Mouse (Mus musculus): ENCODE results near the gene Anxa5. TPM values are rescaled to one million over a fixed set of nuclear protein-coding genes. Genes with fewer than 3 reads are reported as not detected.

Anxa5 gene
- polyA plus RNA-seq (2016; fragmentation: Nextera tagmentation; extraction: Ambion mirVana): 293 and 360 TPM in 2 replicates

DNA sequence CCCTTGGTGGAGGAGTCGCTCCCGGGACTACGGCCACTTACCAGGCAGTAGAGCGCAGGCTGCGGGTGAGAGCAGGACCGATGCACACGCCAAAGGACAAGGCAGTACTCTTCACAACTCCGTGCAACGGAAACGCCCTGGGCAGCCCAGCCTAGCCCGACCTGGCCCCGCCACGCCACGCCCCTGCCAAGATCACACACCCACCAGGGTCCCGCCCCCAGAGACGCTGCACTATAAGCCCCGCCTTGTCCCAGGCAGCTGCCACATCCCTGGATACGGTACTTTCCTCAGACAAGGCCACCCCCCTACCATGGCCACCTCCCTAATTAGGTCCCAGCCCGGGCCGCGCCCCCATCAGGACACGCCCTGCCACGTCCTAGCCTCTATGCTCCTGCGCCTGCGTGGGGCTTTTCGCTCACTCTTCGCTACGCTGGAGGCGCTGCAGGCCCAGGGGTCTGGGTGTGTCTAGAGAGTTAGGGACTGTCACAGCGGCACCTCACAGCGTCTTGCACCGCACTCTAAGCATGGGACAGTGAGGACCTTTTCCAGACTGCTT lies at the start of gene Anxa5, which contains the start of gene 1810062G17Rik:
Gene Anxa5 (minus strand): TSS at position 363 of the 556 bp plus-strand sequence.
Gene 1810062G17Rik (plus strand): TSS at position 406 of the 556 bp plus-strand sequence.
- H3K4me1 ChIP-seq: peaks cover 20% of the 10 kb centered on the region
- 0% methylated on average over 32 of the region's 32 CpGs for WGBS
- no peaks in the 10 kb centered on the region for H3K27me3 ChIP-seq (ENCODE audit: insufficient read depth, poor library complexity, severe bottlenecking)
- H3K4me3 ChIP-seq: peak within 1 kb of the TSS; percentile 83
- DNase-seq (ENCODE audit: low spot score): peak; percentile 99
- H3K27ac ChIP-seq: peak within 1 kb of the TSS; percentile 92
- H3K9me3 ChIP-seq: no peaks in the 10 kb centered on the region
- H3K36me3 ChIP-seq: 0 out of 2 replicates have a peak, but pooled peaks cover 3% of the 10 kb centered on the region

DNA sequence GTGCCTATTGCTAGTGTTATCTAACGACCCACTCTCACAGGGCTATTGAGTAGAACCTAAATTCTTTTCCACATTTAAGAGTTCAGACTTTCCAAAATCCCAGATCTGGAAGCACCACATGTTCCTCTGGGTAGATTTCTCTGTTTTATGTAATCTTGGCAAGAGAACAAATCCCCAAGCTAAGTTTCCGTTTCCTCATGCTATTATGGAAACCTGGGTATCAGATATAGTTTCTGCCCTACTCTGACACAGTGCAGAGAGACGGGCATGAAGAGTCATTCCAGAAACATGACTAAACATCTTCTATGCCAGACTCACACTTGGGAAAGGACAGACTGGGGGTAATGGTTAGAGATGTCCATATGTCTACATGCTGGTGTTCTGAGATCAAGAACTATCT lies 48.8 kb upstream of the Anxa5 start:
- H3K27ac ChIP-seq: no peak overlapping the region
- no peaks in the 10 kb centered on the region for H3K9me3 ChIP-seq
- peaks cover 36% of the 10 kb centered on the region for H3K27me3 ChIP-seq (ENCODE audit: insufficient read depth, poor library complexity, severe bottlenecking)
- WGBS: 66% methylated on average over 3 of the region's 3 CpGs
- H3K4me1 ChIP-seq: 0 out of 2 replicates have a peak, but pooled peaks cover 4% of the 10 kb centered on the region
- no peaks in the 10 kb centered on the region for H3K36me3 ChIP-seq
- H3K4me3 ChIP-seq: no peak overlapping the region
- DNase-seq (ENCODE audit: low spot score): no peak

DNA sequence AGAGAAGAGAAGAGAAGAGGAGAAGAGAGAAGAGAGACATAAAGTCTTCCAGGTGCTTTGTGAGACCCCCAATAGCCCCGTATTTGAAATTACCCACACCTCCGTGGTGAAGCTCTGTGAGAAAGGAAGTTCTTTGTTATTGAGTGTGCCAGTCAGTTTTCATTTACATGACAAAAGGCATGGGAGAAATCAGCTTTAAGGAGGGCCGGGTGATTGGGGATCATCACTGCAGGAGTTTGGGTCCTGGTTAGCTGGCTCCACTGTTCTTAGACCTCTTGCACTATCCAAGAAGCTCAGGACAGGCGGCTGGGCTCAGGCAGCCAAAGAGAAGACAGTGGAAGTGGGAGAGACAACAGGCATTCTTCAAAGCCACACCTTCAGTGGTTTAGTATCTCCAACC lies 46.4 kb upstream of the Anxa5 start:
- 7% methylated on average over 4 of the region's 4 CpGs for WGBS
- Histone ChIP-seq H3K4me1 (0 out of 2 replicates have a peak, but pooled peaks cover 4% of the 10 kb centered on the region), H3K9me3 (no peaks in the 10 kb centered on the region), H3K36me3 (no peaks in the 10 kb centered on the region), H3K27me3 (ENCODE audit: insufficient read depth, poor library complexity, severe bottlenecking) (peaks cover 46% of the 10 kb centered on the region), H3K27ac (no peak overlapping the region), H3K4me3 (no peak overlapping the region)
- DNase-seq (ENCODE audit: low spot score): no peak

DNA sequence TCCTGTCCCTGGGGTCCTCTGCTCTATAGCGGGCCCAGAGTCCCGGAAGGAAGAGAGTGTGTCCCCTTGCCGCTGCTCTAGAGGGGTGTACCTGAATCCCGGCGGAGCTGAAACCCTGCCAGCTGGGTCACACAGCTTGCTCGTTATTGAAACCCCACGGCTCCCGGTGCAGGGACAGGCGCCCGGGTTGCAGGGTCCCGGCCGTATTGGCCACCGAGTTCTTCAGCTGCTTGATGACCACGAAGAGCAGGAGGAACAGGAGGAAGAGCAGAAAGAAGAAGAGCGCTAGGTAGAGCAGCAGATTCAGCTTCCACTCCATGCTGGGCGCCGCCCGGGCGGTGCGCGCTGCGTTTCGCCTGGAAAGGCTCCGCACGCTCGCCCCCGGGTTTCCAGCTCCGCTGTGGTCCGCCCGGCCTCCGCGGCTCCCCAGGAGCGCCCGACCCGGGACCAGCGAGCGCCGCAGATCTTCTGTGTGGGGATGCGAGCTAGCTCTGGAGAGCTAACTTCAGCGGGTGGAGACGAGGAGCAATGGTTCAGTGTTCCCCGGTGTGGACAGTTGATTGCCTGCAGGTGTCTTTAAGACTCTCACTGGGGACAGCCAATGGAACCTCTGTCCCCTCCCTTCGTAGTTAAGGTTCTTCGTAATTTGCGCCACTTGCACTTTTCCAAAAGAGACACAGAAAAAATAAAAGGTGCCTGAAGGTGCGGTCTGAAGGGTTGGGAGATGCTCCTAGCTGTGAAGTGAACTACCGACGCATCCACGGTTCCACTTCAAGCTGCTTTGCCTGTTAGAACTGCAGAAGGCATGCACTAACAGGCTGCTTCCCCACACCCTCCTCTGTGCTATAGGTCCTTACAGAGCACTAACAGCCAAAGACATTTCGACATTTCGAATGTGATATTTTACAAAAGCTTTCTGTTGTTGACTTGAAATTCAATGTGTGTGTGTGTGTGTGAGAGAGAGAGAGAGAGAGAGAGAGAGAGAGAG lies 45.7 kb upstream of the Anxa5 start, which contains the start of gene Gm11549:
Gene Gm11549 (minus strand): TSS at position 741 of the 988 bp plus-strand sequence.
- WGBS: under 1% methylated on average over 51 of the region's 51 CpGs
- Histone ChIP-seq H3K27me3 (ENCODE audit: insufficient read depth, poor library complexity, severe bottlenecking) (peaks cover 46% of the 10 kb centered on the region), H3K27ac (no peak within 1 kb of the TSS), H3K9me3 (no peaks in the 10 kb centered on the region), H3K4me1 (0 out of 2 replicates have a peak, but pooled peaks cover 4% of the 10 kb centered on the region), H3K36me3 (no peaks in the 10 kb centered on the region), H3K4me3 (peak within 1 kb of the TSS; percentile 69)
- no peak for DNase-seq (ENCODE audit: low spot score)

DNA sequence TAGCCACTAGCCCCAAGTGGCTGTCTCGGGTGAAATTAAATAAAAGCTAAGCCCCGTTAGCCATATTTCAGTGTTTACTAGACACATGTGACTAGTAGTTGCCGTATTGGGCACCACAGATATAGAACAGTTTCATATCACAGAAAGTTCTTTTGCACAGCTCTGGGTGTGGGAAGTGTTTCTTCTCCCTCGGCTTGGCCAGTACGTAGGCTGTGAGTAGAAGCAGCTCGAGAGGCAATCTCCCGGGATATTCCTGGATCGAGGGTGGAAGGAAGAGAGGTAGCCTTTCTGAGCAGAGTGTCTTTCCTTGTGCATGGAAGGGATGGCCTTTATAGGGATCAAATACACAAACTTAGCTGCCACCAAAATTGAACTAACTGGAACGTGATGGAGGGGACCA lies 40.5 kb upstream of the Anxa5 start:
- Histone ChIP-seq H3K4me3 (no peak overlapping the region), H3K36me3 (no peaks in the 10 kb centered on the region), H3K27ac (no peak overlapping the region), H3K4me1 (no peaks in the 10 kb centered on the region), H3K9me3 (no peaks in the 10 kb centered on the region), H3K27me3 (ENCODE audit: insufficient read depth, poor library complexity, severe bottlenecking) (peaks cover 27% of the 10 kb centered on the region)
- peak; percentile 45 for DNase-seq (ENCODE audit: low spot score)
- 85% methylated on average over 9 of the region's 9 CpGs for WGBS

DNA sequence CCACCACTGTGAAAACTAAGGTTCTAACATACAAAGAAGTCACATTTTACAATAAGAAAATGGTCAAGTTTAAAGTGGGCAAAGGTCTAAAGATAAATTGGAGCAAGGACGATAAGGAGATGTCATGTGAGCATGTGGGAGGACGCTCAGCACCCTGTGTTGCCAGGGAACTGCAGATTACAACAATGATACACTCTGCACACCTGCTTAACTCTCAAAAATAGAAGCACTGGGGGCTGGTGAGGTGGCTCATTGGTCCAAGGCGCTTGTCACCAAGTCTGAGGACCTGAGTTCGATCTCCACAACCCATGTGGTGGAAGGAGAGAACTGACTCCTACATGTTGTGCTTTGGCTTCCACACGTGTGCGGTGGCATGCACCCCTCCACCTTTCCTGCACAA lies 35.8 kb upstream of the Anxa5 start:
- no peak overlapping the region for H3K4me3 ChIP-seq
- 76% methylated on average over 6 of the region's 6 CpGs for WGBS
- DNase-seq (ENCODE audit: low spot score): peak; percentile 61
- H3K9me3 ChIP-seq: no peaks in the 10 kb centered on the region
- H3K36me3 ChIP-seq: no peaks in the 10 kb centered on the region
- H3K27me3 ChIP-seq (ENCODE audit: insufficient read depth, poor library complexity, severe bottlenecking): no peaks in the 10 kb centered on the region
- H3K4me1 ChIP-seq: no peaks in the 10 kb centered on the region
- no peak overlapping the region for H3K27ac ChIP-seq

DNA sequence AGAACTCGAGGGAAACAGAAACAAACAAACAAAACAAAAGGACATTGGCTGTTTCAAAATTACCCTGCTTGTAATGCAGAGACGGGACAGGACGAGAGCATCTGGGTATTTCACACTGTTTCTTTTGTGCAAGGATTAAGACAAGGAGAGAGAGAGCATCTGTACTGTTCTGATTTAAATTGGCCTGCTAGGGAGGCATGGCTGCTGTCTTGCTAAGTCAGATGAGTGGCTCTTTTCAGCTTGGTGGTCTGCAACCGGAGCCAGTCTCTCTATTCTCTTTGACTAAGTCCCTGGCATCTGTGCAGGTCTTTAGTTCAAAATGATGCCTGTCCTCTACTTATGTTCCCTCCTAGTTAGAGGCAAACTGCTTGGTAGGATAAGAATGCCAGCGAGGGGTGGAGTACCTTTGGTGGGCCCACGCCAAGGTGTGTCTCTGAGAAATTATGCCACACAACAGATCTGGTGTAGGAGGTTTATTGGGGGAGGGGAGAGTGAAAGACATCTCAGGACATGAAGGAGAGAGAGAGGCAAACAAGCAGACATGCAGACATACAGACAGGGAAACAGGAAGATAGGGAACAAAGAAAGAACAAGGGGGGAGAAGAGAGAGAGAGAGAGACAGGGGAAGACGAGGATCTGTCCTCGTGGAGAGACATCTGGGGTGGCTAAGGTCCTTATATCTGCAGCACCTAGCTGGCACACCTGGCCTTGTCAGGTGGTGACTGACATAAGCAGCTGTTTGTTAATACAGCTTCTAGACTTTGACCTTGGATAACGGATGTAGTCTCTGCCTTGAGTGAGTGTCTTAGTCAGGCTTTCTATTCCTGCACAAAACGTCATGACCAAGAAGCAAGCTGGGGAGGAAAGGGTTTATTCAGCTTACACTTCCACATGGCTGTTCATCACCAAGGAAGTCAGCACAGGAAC lies 30.4 kb upstream of the Anxa5 start:
- H3K4me3 ChIP-seq: no peak overlapping the region
- no peaks in the 10 kb centered on the region for H3K9me3 ChIP-seq
- H3K36me3 ChIP-seq: no peaks in the 10 kb centered on the region
- H3K27ac ChIP-seq: no peak overlapping the region
- DNase-seq (ENCODE audit: low spot score): peak; percentile 43
- H3K27me3 ChIP-seq (ENCODE audit: insufficient read depth, poor library complexity, severe bottlenecking): no peaks in the 10 kb centered on the region
- WGBS: 71% methylated on average over 10 of the region's 10 CpGs
- no peaks in the 10 kb centered on the region for H3K4me1 ChIP-seq

DNA sequence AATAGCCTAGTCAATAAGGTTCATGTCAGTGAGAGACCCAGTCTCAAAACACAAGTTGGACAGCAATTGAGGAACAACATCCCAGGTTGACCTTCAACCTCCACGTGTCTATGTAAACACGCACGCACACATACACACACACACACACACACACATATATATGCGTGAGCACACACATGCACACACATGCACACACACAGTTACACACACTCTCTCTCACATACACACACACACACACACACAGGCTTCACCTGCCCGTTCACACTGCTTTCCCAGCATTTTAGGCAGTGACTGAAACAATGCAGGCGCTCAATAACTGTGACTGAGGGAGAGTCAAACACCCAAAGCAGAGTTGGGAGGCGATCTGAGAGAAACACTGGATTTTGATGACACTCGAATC lies 29.6 kb upstream of the Anxa5 start:
- 86% methylated on average over 8 of the region's 8 CpGs for WGBS
- Histone ChIP-seq H3K4me3 (no peak overlapping the region), H3K27me3 (ENCODE audit: insufficient read depth, poor library complexity, severe bottlenecking) (no peaks in the 10 kb centered on the region), H3K27ac (no peak overlapping the region), H3K9me3 (no peaks in the 10 kb centered on the region), H3K36me3 (no peaks in the 10 kb centered on the region), H3K4me1 (no peaks in the 10 kb centered on the region)
- peak; percentile 43 for DNase-seq (ENCODE audit: low spot score)

DNA sequence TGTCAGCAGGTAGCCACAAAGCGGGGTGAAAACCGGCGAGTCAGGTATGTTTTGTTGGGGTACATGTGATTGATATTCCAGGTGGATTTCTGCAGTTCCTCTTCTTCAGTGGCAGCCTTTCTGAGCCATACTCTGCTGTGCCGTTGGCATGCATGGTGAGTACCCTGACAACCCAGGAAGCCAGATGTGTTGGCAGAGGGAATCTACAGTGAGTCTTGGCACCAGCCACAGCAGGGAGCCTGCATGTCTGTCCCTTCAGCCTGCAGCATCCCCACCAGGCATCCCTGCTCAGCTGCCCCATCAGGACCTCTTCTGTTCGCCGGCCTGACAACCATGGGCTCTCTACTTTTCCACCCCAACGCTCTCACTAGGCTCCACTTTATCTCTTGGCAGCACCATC lies 25.9 kb upstream of the Anxa5 start:
- Histone ChIP-seq H3K27ac (no peak overlapping the region), H3K27me3 (ENCODE audit: insufficient read depth, poor library complexity, severe bottlenecking) (no peaks in the 10 kb centered on the region), H3K4me3 (no peak overlapping the region), H3K9me3 (no peaks in the 10 kb centered on the region), H3K4me1 (no peaks in the 10 kb centered on the region), H3K36me3 (no peaks in the 10 kb centered on the region)
- 69% methylated on average over 7 of the region's 7 CpGs for WGBS
- peak; percentile 64 for DNase-seq (ENCODE audit: low spot score)

DNA sequence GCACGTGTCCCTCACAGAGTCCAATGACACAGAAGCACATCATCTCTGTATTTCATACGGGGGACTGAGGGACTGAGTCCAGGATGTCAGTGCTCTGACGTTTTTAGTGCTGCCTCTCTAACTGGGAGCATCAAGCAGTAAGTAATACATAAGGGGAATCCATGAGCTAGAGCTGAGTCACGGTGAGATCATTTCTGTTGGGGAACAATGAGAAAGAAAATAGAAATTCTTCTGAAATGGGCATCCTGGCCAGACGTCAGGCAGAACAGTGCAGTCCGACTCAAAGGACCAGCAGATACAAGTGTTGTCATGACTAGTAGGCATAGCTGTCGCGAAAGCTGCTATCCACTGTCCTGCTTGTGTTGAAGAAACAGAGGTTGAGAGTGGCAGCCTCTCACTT lies 25.3 kb upstream of the Anxa5 start:
- H3K36me3 ChIP-seq: no peaks in the 10 kb centered on the region
- H3K4me3 ChIP-seq: no peak overlapping the region
- no peaks in the 10 kb centered on the region for H3K4me1 ChIP-seq
- DNase-seq (ENCODE audit: low spot score): peak; percentile 52
- 84% methylated on average over 8 of the region's 8 CpGs for WGBS
- H3K27ac ChIP-seq: no peak overlapping the region
- H3K27me3 ChIP-seq (ENCODE audit: insufficient read depth, poor library complexity, severe bottlenecking): no peaks in the 10 kb centered on the region
- H3K9me3 ChIP-seq: no peaks in the 10 kb centered on the region

DNA sequence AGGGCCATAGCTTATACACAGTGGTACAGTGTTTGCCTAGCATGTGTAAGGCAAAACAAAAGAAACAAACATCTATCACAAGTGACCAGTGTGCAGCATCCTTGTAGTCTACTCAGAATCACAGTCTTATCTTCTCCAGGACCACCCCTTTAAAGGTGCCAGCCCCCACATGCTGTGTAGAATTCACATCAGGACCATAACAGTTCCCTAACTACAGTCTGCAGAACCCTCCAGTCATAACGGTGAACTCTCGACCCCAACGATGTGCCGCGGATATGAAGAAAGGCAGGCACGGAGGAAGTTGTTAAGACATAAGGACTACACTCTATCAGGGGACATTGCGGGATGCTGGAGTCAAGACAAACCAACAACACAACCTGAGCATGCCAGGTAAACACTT lies 23.7 kb upstream of the Anxa5 start:
- Histone ChIP-seq H3K27ac (no peak overlapping the region), H3K4me3 (no peak overlapping the region), H3K36me3 (no peaks in the 10 kb centered on the region), H3K27me3 (ENCODE audit: insufficient read depth, poor library complexity, severe bottlenecking) (no peaks in the 10 kb centered on the region), H3K9me3 (no peaks in the 10 kb centered on the region), H3K4me1 (no peaks in the 10 kb centered on the region)
- WGBS: 94% methylated on average over 7 of the region's 7 CpGs
- DNase-seq (ENCODE audit: low spot score): no peak

DNA sequence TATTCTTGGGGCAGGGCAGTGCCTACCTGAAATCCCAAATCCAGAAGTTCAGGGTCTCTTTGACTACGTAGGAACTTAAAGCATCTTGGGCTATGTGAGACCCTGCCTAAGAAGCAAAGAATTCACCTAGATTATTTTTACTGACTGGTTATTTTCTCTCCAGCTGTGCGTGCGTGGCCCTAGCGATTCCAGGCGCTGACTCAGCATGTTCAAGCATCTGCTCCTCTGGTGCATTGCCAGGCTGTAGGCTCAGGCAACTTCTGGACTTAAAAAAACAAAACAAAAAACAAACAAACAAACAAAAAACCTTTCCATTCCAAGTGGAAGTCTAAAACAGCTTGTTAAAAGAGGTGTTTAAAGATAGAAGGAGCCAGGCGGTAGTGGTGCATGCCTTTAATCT lies 22.5 kb upstream of the Anxa5 start:
- Histone ChIP-seq H3K4me3 (no peak overlapping the region), H3K36me3 (no peaks in the 10 kb centered on the region), H3K27ac (no peak overlapping the region), H3K4me1 (no peaks in the 10 kb centered on the region), H3K27me3 (ENCODE audit: insufficient read depth, poor library complexity, severe bottlenecking) (no peaks in the 10 kb centered on the region), H3K9me3 (no peaks in the 10 kb centered on the region)
- no peak for DNase-seq (ENCODE audit: low spot score)
- 86% methylated on average over 6 of the region's 6 CpGs for WGBS

All from heart, embryonic 10.5 days (tissue).